Mouse (Mus musculus) urinary bladder, postnatal 10 days (tissue): Measurements from ENCODE around the gene Fbxl20.

ENCODE experiments used
- DNase-seq: peaks from one replicate; pipeline ENCODE4 v3.0.0; 2022; ENCODE audit warnings: low spot score

Gene Fbxl20

GRCm38 (mm10) chr11:98088224-98088623, 62.0 kb downstream of the Fbxl20 start:
- DNase-seq: no peak

GRCm38 (mm10) chr11:98086574-98086973, 63.6 kb downstream of the Fbxl20 start:
- no peak for DNase-seq

- no peak for DNase-seq
Observed at GRCm38 (mm10) chr11:98086141-98086540, 64.1 kb downstream of the Fbxl20 start.

GRCm38 (mm10) chr11:98082745-98083144, 67.5 kb downstream of the Fbxl20 start:
- no peak for DNase-seq

- DNase-seq: no peak
Observed at GRCm38 (mm10) chr11:98080450-98080849, 69.8 kb downstream of the Fbxl20 start.

- no peak for DNase-seq
Observed at GRCm38 (mm10) chr11:98077086-98077485, 73.1 kb downstream of the Fbxl20 start.

GRCm38 (mm10) chr11:98075195-98075808, 74.9 kb downstream of the Fbxl20 start:
- DNase-seq: peak; percentile 55

- no peak for DNase-seq
Observed at GRCm38 (mm10) chr11:98073442-98073841, 76.8 kb downstream of the Fbxl20 start.

GRCm38 (mm10) chr11:98067255-98067654, 82.9 kb downstream of the Fbxl20 start:
- DNase-seq: no peak

- no peak for DNase-seq
Observed at GRCm38 (mm10) chr11:98066201-98066600, 84.0 kb downstream of the Fbxl20 start.

GRCm38 (mm10) chr11:98061904-98062562, 88.2 kb downstream of the Fbxl20 start:
- DNase-seq: no peak

GRCm38 (mm10) chr11:98061441-98061840, 88.8 kb downstream of the Fbxl20 start:
- no peak for DNase-seq

- DNase-seq: no peak
Observed at GRCm38 (mm10) chr11:98060104-98060692, 90.0 kb downstream of the Fbxl20 start.

GRCm38 (mm10) chr11:98059662-98060061, 90.5 kb downstream of the Fbxl20 start:
- no peak for DNase-seq

GRCm38 (mm10) chr11:98057998-98058397, 92.2 kb downstream of the Fbxl20 start:
- DNase-seq: no peak

- DNase-seq: no peak
Observed at GRCm38 (mm10) chr11:98057466-98057865, 92.7 kb downstream of the Fbxl20 start.

GRCm38 (mm10) chr11:98052989-98053834, 97.0 kb downstream of the Fbxl20 start, which contains the start of gene Stac2:
TSS of gene Stac2 (minus strand) at chr11:98053462.
- DNase-seq: no peak

GRCm38 (mm10) chr11:98052129-98052988, 97.8 kb downstream of the Fbxl20 start:
- no peak for DNase-seq

- DNase-seq: no peak
Observed at GRCm38 (mm10) chr11:98051611-98052128, 98.5 kb downstream of the Fbxl20 start.

GRCm38 (mm10) chr11:98050940-98051339, 99.3 kb downstream of the Fbxl20 start:
- no peak for DNase-seq

GRCm38 (mm10) chr11:98050520-98050815, 99.7 kb downstream of the Fbxl20 start:
- no peak for DNase-seq
